Mouse (Mus musculus): Measurements from ENCODE around the gene Msh3.

- TF ChIP-seq CTCF (IDR thresholded peaks at IDR 0.05; ENCODE audit: low read depth, low read length) (no peak), POLR2A (IDR thresholded peaks at IDR 0.05; ENCODE audit: insufficient read depth, low read length) (no peak)
These were observed 57.8 kb downstream of the Msh3 start for GRCm38 (mm10) chr13:92297021-92297420.

All from ES-Bruce4 (cell line).